Comparison of ENCODE assay signal across 22 mouse cellular contexts in the genomic region with DNA sequence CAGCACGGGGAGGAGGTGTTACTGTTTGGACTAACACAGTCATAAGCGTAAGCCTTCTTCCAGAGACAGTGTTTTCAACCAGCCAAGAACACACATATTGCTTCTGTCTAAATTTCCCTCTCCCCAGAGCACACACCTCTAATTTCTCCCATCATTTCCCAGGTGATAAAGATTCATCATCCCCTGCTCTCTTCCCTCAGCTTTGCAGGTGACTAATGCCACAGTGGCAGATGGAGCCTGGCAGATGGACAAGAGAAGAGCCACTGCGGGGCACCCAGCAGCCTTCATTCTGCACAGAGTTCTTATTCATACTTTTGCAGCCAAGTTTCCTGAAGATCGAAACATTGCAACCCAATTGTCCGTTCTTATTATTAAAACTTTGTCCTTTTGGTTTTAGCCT.
A peak's percentile ranks its signal among the peaks of the same experiment; 100 is the strongest.
DNase-seq lines count a peak whose midpoint lies in the region; ATAC-seq lines count a peak whose summit lies in the region.
"Had no signal": no experiment of that assay in that cellular context is flagged by ENCODE, and none has a peak within 500 bp of the region (broad histone marks: within the 10 kb centered on the region; RNA-seq: fewer than 3 reads in every experiment).

No protein-coding gene starts in this region.

- whole genome bisulfite sequencing in forebrain, embryonic 12.5 days, result 82% methylated on average over 5 of the region's 5 CpGs
- 85% methylated on average over 5 of the region's 5 CpGs for WGBS in forebrain, embryonic 11.5 days

- no peak overlapping the region for H3K9ac ChIP-seq in forebrain, embryonic 12.5 days
- H3K9ac ChIP-seq in forebrain, embryonic 11.5 days (ENCODE audit: low read length), result no peak overlapping the region
- H3K9ac ChIP-seq: embryonic facial prominence, embryonic 13.5 days; heart, embryonic 15.5 days; limb, embryonic 12.5 days; liver, embryonic 12.5 days; midbrain, embryonic 15.5 days had no signal

- intact Hi-C loops in left cerebral cortex, postnatal 36 days (cut with DNase I), result no loop called here

- H3K9me3 ChIP-seq in forebrain, embryonic 12.5 days, result no peaks in the 10 kb centered on the region
- no peaks in the 10 kb centered on the region for H3K9me3 ChIP-seq in forebrain, embryonic 11.5 days (ENCODE audit: control insufficient read depth, low read length)
- H3K9me3 ChIP-seq: embryonic facial prominence, embryonic 13.5 days; G1E; heart, embryonic 15.5 days; limb, embryonic 12.5 days; liver, embryonic 12.5 days; megakaryocyte, embryonic 14.5 days; midbrain, embryonic 15.5 days had no signal

- H3K4me1 ChIP-seq in forebrain, embryonic 12.5 days, result no peaks in the 10 kb centered on the region
- H3K4me1 ChIP-seq in forebrain, embryonic 11.5 days (replicated peaks; ENCODE audit: control insufficient read depth, insufficient read depth, low read length), result no peaks in the 10 kb centered on the region
- H3K4me1 ChIP-seq: embryonic facial prominence, embryonic 13.5 days; heart, embryonic 15.5 days; limb, embryonic 12.5 days; liver, embryonic 12.5 days; megakaryocyte, embryonic 14.5 days; midbrain, embryonic 15.5 days had no signal

- DNase-seq in forebrain, embryonic 11.5 days (ENCODE audit: low spot score), result no peak
- peak; percentile 6 to 13 for DNase-seq in left cerebral cortex, adult 18-20 months (ENCODE audit: low spot score in 2 of 2)
- DNase-seq in left cerebral cortex, postnatal 36 days (ENCODE audit: low spot score in 2 of 2), result no peak
- peak; percentile 64 for DNase-seq in cerebellum, adult 8-10 months
- no peak for DNase-seq in thymus, postnatal 0 days (ENCODE audit: low spot score)
- no peak for DNase-seq in urinary bladder, postnatal 14 days (ENCODE audit: low spot score)
- DNase-seq: adrenal gland, postnatal 36 days; gastrocnemius, postnatal 14 days; heart, postnatal 4 days; kidney, adult 9 months; kidney, postnatal 25 days; lung, adult 2 months; right cerebral cortex, postnatal 25 days; thymus, adult 18-20 months had no signal

- no peak overlapping the region for H3K4me3 ChIP-seq in forebrain, embryonic 12.5 days (replicated peaks)
- H3K4me3 ChIP-seq in forebrain, embryonic 11.5 days (ENCODE audit: low read depth, low read length), result no peak overlapping the region
- H3K4me3 ChIP-seq: embryonic facial prominence, embryonic 13.5 days; heart, embryonic 15.5 days; limb, embryonic 12.5 days; liver, embryonic 12.5 days; megakaryocyte, embryonic 14.5 days; midbrain, embryonic 15.5 days had no signal

- H3K4me2 ChIP-seq in forebrain, embryonic 12.5 days, result no peak overlapping the region
- H3K4me2 ChIP-seq in forebrain, embryonic 11.5 days (ENCODE audit: low read depth, low read length, severe bottlenecking), result no peak overlapping the region
- H3K4me2 ChIP-seq: embryonic facial prominence, embryonic 13.5 days; heart, embryonic 15.5 days; limb, embryonic 12.5 days; liver, embryonic 12.5 days; midbrain, embryonic 15.5 days had no signal

- H3K27ac ChIP-seq in forebrain, embryonic 12.5 days, result no peak overlapping the region
- H3K27ac ChIP-seq in forebrain, embryonic 11.5 days (ENCODE audit: low read depth, low read length), result no peak overlapping the region
- H3K27ac ChIP-seq: embryonic facial prominence, embryonic 13.5 days; heart, embryonic 15.5 days; limb, embryonic 12.5 days; liver, embryonic 12.5 days; midbrain, embryonic 15.5 days had no signal

- no peaks in the 10 kb centered on the region for H3K27me3 ChIP-seq in forebrain, embryonic 12.5 days
- no peaks in the 10 kb centered on the region for H3K27me3 ChIP-seq in forebrain, embryonic 11.5 days (ENCODE audit: control insufficient read depth, insufficient read depth, low read length)
- H3K27me3 ChIP-seq: embryonic facial prominence, embryonic 13.5 days; heart, embryonic 15.5 days; limb, embryonic 12.5 days; liver, embryonic 12.5 days; megakaryocyte, embryonic 14.5 days; midbrain, embryonic 15.5 days had no signal

- ATAC-seq in forebrain, embryonic 12.5 days (ENCODE audit: low FRiP score), result peak; percentile 39; the same call in 1 of the 2 replicates
- no peak for ATAC-seq in forebrain, embryonic 11.5 days (replicated peaks; ENCODE audit: low FRiP score)
- ATAC-seq: liver, embryonic 12.5 days; midbrain, embryonic 15.5 days had no signal

- no peaks in the 10 kb centered on the region for H3K36me3 ChIP-seq in forebrain, embryonic 12.5 days (replicated peaks)
- no peaks in the 10 kb centered on the region for H3K36me3 ChIP-seq in forebrain, embryonic 11.5 days (ENCODE audit: control insufficient read depth, insufficient read depth, low read length)
- H3K36me3 ChIP-seq: embryonic facial prominence, embryonic 13.5 days; G1E; heart, embryonic 15.5 days; limb, embryonic 12.5 days; liver, embryonic 12.5 days; midbrain, embryonic 15.5 days had no signal

Comparison
In these comparisons a context has a peak if more than half of its experiments do, and no peak if none do; other contexts are left out.
1. DNase-seq: peak in left cerebral cortex, adult 18-20 months (2 of 2) and cerebellum, adult 8-10 months (single experiment); none in forebrain, embryonic 11.5 days (single experiment), left cerebral cortex, postnatal 36 days (0 of 2), thymus, postnatal 0 days (single experiment) and urinary bladder, postnatal 14 days (single experiment).